Mouse (Mus musculus): ENCODE data around the gene Fbxo28.

GRCm38 (mm10) chr1:182314201-182314600 lies 27.2 kb downstream of the Fbxo28 start:
- no peak for TF ChIP-seq CTCF (IDR thresholded peaks at IDR 0.05; ENCODE audit: borderline replicate concordance, insufficient read depth, low read depth, low read length)
- TF ChIP-seq POLR2A (IDR thresholded peaks at IDR 0.05; ENCODE audit: borderline replicate concordance, insufficient read depth, low read length): no peak
